Mouse (Mus musculus) retina, postnatal 1 day (tissue): ENCODE data around the gene Alox5ap.
A peak's percentile ranks its signal among the peaks of the same experiment; 100 is the strongest.

Experiments used
- DNase-seq: peaks from one replicate; pipeline ENCODE4 v3.0.0-alpha.2; 2012

Gene Alox5ap

DNA sequence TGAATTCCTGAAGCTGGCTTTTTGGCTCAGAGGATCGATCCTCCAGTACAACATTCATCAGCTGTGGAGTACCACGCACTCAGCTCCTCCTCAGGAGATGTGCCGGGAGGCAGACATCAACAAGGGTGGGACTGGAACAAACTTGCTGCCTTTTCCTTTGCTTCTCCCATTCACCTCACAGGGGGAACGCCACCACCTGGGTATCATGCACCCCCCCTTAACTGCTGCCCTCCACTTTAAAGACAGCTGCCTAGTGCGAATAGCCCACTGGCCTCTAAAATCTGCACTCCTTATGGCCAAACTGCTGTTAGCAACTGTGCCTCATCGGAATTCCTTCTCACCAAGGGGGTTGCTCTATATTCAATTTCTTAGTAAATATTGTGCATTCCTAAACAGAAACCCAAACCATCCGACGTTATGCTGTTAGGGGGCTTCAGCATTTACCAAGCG lies 55.3 kb downstream of the Alox5ap start:
- DNase-seq = no peak

DNA sequence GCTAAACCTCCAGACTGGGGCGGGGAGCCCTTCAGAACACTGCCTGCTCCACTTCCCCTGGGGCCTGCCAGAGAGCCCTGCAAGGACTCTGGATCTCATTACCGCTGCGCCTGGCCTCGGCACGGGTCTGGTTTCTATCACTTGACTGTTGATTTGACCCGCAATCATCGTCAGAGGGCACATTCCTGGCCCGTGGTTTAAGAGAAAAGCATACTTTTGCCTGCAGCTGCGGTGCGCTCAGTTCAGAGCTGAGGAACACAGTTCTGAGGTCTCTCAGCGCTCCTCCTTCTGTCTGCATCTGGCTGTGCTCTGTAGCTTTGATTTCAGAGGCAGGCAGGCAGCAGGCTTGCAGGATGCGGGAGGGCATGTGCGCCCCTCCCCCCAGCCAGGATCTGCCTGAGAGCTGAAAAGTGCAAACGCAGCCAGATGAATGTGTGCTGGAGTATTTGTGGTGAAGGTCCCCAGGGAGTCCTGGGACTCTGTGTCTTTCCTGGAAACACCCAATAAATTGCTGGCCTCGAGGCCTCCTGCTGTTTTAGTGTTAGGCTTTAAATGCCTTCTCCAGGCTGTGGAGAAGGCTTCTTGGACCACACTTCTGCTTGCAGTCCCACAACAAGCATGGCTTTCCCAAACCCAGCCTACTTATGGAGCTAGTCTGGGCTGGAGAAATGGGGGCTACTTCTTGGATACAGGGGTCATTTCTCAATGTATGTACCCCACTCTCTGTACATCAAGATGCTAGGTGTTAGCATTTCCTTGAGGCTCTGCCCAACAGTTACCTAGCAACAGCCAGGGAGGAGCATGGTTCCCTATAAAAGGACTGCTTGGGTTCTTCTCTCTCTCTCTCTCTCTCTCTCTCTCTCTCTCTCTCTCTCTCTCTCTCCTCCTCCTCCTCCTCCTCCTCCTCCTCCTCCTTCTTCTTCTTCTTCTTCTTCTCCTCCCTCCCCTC lies 56.2 kb downstream of the Alox5ap start:
- DNase-seq = peak; percentile 76

DNA sequence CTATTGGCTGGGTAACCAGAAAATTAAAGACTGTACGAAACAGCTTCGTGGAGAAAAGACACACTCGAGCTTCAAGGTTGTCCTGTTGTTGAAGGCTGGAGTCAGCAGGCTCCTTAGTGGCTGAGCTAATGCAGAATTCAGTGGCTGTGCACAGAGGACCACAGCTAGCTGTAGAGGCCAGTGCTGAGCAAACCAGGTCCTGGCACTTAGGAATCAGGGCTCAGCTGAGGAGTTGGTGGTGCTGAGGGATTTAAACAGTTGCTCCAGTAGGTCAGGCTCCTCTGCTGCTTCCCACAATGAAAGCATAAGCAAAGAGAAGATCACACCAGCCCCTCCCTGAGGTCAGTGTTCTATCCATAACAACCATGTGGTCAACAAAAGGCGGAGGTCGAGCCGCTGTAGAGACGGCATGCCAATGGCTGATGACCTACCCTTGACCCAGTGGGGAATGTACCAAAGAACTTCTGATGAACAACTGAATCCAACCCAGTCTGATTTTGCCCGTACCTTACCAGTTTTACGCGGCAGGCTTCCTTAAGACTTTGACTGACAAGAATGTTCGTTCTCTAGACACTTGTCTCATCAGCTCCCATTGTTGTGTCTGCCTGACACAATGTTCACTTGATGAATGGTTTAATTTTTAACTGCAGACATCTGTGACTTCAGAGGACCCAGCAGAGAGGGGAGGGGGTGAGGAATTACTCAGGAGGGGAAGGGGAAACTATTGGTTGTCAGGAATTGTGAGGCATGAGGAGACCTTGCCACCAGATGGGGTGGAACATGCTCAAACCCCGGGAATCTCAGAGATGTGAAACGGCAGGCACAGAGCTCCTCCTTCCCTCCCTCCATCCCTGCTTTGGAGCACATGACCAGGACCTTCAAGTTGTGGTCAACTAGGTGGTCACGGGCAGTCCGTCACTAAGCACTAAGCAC lies 57.6 kb downstream of the Alox5ap start:
- DNase-seq = peak; percentile 12

DNA sequence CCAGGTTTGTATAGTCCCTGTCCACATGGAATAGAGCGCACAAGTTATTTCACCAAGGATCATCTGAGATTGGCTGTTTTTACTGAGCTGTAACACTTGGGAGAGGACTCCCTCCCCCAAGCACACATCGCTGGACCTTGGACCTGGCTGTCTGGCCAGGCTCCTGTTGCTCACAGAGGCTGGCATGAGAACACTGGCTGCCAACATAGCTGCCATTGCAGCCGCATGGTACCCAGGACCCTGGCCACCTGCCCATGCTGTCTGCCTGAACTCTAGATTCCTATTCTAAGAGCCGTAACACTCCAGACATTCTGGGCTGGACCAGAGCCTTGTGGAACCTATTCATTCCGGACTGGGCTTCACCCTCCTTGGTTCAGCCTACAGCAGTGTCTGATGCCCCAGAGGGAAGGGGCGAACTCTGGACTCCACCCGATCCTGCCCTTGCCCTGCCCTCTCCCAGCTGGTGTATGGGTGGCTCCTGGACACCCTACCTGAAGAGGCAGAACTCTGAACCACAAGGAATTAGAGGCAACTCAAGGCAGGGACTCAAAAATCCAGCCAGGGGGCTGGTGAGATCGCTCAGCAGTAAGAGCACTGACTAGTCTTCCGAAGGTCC lies 58.5 kb downstream of the Alox5ap start:
- DNase-seq = no peak

DNA sequence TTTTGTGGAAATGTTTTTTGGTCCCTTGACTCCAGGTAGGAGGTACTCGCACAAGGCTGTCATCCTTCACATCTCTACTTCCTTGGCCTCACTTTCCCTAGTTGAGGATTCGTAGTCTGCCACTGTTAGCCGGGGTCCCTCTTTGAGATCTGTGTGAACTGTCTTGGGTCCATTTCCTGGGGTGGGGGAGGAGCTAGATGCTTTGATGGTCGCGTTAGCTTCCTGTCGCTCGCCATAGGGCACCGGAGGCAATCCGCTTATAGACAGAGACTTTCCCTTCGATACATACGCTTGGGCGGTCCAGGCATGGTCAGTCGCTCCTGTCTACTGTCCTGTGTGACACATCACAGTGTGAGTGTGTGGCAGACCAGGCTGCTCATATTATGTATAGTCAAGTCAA lies 60.2 kb downstream of the Alox5ap start:
- DNase-seq = no peak

DNA sequence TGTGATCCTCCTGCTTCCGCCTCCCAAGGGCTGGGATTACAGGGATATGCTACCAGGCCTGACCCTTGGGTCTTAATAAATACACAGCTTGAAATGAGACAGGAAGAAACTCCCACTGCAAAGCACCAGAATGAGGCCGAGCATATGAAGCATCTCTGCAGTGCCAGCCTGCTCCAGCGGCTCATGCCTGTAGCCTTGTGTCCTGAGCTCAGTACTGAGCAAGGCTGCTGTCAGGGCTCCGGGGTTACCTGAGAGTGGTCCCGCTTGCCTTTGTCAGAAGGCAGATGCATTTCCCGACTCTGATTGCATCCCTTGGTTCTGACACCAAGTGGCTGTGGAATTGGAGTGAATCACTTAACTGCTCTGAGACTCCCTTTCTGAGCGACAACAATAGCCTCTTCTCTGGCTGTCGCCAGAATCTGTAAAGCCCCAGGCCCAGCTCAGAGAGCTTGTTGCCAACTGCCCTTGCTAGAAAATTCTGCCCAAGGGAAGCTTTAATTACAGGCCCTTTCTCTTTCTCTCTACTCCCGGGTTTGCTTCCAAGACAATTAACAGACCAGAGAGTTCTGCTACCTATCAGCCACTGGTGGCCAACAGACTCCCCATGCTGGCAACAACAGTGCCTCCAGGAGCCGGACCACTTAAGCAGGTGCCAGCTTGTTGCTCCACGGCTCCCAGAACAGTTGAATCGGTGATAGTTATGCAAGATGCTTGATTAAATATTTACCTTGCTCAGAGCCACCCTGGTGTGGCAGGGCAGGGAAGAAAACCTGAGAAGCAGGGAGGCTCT lies 64.7 kb downstream of the Alox5ap start:
- DNase-seq = peak; percentile 26

DNA sequence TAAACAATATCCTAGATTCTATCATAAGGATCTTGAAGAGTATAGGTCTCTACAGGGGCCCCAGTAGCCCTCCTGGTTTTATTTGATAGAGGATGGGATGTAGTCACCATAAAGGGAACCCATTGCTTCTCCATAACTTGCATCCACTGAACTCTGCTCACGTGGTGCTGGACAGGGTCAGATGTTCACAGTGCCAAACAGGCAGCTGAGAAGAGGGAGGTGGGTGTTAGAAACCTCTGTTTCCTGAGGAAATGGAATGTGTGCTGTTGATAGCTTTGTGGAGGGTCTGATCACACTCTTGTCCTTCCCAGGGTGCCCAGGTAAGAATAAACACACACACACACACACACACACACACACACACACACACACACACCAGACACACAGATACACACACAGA lies 66.0 kb downstream of the Alox5ap start:
- no peak for DNase-seq

DNA sequence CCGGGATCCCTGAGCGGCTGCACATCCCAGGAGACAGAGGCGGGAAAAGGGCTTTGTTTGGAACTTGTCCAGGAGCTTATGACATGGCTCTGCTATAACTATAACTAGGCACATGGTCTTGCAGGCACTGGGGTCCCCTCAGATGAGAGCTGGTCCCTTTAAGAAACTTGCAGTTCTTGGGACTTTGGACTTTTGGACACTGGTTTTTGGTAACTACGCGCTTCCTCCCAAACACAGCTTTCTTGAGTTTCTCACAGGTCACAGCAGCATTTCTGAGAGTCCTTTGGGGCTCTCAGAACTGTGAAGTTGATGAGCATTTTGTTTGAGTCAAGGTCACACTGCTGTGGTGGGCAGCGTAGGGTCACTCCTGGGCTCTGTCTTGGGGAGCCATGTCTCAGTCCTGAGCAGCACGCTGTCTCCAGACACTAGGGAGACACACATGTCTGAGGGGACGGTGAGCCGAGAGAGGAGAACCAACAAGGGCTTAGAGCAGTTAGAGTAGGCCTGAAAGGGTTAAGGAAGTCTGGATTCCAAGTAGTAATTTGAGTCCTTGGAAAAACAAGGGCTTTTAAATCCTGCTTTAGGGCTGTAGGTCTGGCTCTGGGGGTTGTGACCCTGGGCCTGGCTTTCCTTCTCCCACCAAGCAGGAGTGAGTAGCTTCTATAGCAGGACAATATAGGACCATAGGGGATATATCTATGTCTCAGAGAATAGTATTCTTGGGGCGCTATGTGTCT lies 67.0 kb downstream of the Alox5ap start:
- no peak for DNase-seq

DNA sequence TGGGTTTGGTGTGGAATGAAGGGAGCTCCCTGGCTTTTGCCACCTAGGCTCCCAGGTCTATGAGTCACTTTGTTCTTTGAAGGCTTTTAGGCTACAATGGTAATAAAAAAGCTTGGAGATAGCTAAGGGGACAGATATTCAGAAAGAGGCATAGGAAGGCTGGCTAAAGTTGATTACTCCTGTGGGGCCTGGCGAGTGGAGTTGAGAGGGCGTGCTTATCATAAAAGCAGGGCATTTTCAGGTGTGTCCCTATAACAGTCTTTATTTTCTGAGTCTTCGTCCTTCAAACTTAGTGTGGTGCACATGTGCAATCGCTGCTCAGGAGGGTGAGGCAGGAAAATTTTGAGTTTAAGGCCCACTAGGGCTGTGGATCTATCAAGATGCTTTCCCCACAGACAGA lies 68.2 kb downstream of the Alox5ap start:
- DNase-seq = no peak

DNA sequence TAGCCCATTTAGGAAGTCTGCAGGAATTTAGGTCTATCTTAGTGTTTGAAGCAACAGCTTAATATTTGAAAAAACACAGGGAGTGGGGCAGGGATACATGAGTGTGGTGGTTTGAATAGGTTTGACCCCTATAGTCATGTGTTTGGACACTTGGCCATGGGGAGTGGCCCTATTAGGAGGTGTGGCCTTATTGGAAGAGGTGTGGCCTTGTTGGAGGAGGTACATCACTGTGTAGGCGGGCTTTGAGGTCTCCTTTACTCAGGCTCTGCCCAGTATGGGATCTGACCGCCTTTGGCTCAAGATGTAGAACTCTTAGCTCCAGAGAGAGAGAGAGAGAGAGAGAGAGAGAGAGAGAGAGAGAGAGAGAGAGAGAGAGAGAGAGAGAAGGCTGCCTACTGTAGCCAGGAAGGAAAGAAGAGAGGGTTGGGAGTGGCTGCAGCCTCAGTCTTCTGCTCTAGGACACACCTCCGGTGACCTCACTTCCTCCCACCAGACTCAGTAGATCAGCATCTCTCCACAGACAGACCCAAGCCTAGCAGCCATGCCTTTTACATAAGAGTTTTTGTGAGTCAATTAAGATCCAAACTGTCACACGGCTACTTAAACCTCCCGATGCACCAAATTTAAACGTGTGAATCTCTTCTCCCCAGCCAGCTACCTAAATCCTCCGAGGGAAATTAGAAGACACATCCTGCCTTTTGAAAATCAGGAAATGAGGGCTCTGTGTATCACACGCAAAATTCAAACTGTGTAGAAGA lies 69.6 kb downstream of the Alox5ap start:
- no peak for DNase-seq

DNA sequence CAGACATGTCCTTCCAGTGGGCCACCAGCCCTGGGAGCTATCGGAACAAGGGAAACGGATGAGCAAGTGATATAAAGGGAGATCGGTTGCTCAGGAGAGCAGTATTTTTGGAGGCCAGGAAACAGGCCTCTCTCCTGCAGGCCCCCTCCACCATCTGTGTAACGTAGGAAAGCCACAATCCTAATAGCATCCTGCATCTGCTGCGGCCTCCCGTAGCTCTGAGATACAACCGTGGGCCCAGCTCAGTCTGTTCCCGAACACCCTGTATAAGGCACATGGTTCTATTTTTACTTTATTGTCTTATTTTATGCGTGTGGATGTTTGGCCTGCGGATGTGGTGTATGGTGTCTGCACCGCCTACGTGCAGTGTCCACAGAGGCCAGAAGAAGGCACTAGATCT lies 70.4 kb downstream of the Alox5ap start:
- no peak for DNase-seq

DNA sequence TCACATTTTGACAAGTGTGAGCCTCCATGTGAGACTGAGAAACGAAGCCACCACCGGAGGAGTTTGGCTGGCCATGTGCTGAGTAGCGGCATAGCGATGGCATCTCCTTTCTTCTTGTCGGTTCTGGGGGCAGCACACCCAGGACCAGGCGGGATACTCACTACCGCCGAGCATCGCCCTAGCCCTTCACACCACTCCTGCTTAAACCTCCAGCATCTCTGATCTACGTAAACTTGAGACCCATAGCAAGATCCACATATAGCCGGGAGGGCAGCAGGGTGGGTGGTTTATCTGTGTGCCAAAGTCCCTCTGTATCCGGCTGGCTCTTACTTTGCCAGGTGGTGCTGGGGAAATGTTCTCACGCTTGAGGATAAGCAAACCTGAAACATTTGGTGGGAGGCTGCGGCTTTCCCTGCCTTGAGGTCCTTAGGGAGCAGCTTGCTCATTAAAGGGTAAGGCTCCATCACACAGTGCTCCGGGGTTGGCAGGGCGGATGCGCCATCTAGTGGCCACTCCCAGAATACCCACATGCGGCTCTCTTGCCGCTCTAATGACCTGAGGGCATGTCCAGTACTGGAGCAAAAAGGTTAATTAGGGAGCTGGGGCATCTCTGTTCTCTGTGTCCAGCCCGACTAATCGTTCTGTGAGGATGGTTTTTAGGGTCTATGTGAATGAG lies 71.1 kb downstream of the Alox5ap start:
- DNase-seq = peak; percentile 89

DNA sequence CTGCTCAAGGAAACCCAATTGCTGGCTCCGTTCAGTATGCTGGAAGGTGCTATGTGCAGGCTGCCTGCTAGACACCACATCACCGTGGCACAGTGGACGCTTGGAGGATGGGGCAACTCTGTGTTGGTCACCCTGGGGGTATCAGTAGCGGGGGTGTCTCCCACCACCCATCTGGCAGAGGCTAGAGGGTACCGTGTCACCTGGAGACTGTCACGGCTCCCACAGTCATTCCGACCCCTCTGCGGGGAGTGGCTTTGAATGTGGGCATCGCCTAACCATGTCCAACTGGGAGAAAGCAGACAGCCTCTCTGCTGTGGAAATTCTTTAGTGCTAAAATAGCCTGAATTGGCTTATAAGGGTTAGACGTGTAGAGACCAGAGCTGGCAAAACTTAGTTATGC lies 72.6 kb downstream of the Alox5ap start:
- no peak for DNase-seq
